Mouse (Mus musculus): ENCODE measurements at regions not wholly inside any gene's neighbourhood (a gene's known extent, or its start where the extent isn't known, plus 50 kb on each side); places are given as distances from the start of the nearest gene placed in this dataset.

GRCm38 (mm10) chr6:31040783-31041182 lies 81.9 kb upstream of the Klf14 start:
- TF ChIP-seq CTCF (IDR thresholded peaks at IDR 0.05; ENCODE audit: insufficient read depth, low read length) (no peak), POLR2A (IDR thresholded peaks at IDR 0.05; ENCODE audit: borderline replicate concordance, extremely low read depth, low read depth, low read length) (no peak)

All from lung, adult 2 months (tissue).